Mouse (Mus musculus) heart, embryonic 14.5 days (tissue): ENCODE measurements around the gene Mical3. TPM values are rescaled to one million over a fixed set of nuclear protein-coding genes. Genes with fewer than 3 reads are reported as not detected.
A peak's percentile ranks its signal among the peaks of the same experiment; 100 is the strongest.

Experiments
- ATAC-seq: fragments of 200-750 bp; cut with Nextera tagmentation; 2 replicates; pipeline ENCODE4 v1.8.0; 2017; ENCODE audit warnings: low read depth, moderate TSS enrichment; ENCODE audit not compliant: insufficient number of reproducible peaks, insufficient read depth, low FRiP score
- H3K27ac ChIP-seq, 2 experiments: fragments of 200-500 bp in 1 of 2; fragments of 300-500 bp in 1 of 2; sonication (generic) in 1 of 2; replicated peaks in 1 of 2; 2 replicates each; pipeline ENCODE4 v1.5.1; 2012 to 2014; ENCODE audit warnings: low read depth in 2 of 2, low read length in 2 of 2, control low read depth in 1 of 2, mild to moderate bottlenecking in 1 of 2, mixed read lengths in 1 of 2; ENCODE audit not compliant: control insufficient read depth in 1 of 2, insufficient read depth in 1 of 2
- H3K27me3 ChIP-seq: fragments of 300-500 bp; sonication (generic); 2 replicates; pipeline ENCODE4 v1.6.1; 2014; ENCODE audit warnings: mild to moderate bottlenecking, low read length, control low read depth; ENCODE audit not compliant: control insufficient read depth, insufficient read depth
- H3K36me3 ChIP-seq: fragments of 300-500 bp; sonication (generic); 2 replicates; pipeline ENCODE4 v1.6.1; 2014; ENCODE audit warnings: mild to moderate bottlenecking, control low read depth, low read length, mixed read lengths; ENCODE audit not compliant: control insufficient read depth, insufficient read depth
- H3K4me1 ChIP-seq, 2 experiments: fragments of 200-500 bp in 1 of 2; fragments of 300-500 bp in 1 of 2; sonication (generic) in 1 of 2; 2 replicates each; pipeline ENCODE4 v1.6.1; 2012 to 2014; ENCODE audit warnings: low read length in 2 of 2, control low read depth in 1 of 2, mixed read lengths in 1 of 2; ENCODE audit not compliant: control insufficient read depth in 2 of 2, insufficient read depth in 2 of 2
- H3K4me2 ChIP-seq: fragments of 300-500 bp; sonication (generic); 2 replicates; pipeline ENCODE4 v1.6.1; 2014; ENCODE audit warnings: mild to moderate bottlenecking, low read length
- H3K4me3 ChIP-seq, 2 experiments: fragments of 200-500 bp in 1 of 2; fragments of 300-500 bp in 1 of 2; sonication (generic) in 1 of 2; 2 replicates each; pipeline ENCODE4 v1.5.1; 2012 to 2014; ENCODE audit warnings: low read length in 2 of 2, mild to moderate bottlenecking in 2 of 2, control low read depth in 1 of 2, low read depth in 1 of 2, moderate library complexity in 1 of 2; ENCODE audit not compliant: control insufficient read depth in 1 of 2, insufficient read depth in 1 of 2
- H3K9ac ChIP-seq: fragments of 300-500 bp; sonication (generic); 2 replicates; pipeline ENCODE4 v1.6.1; 2014; ENCODE audit warnings: mild to moderate bottlenecking, low read length
- H3K9me3 ChIP-seq: fragments of 300-500 bp; sonication (generic); 2 replicates; pipeline ENCODE4 v1.6.1; 2016; ENCODE audit warnings: low read length, control low read depth; ENCODE audit not compliant: control insufficient read depth
- WGBS: fragments of 180-500 bp; shearing (Covaris S2); extraction: QIAGEN DNeasy Blood & Tissue Kit; methylation state at CpG from one replicate; pipeline ENCODE4 v1.1.7; 2014; 5-methylcytosine and 5-hydroxymethylcytosine counted together
- polyA plus RNA-seq: library from polyadenylated mRNA; unstranded; fragments of >200 nt; fragmentation: Nextera tagmentation; extraction: Ambion mirVana; gene quantifications from 2 replicates; pipeline ENCODE4 v1.2.1, GENCODE M21; 2014

The Mical3 gene
- polyA plus RNA-seq, 1 experiment from 2014 or later, result 46.2 TPM

GRCm38 (mm10) chr6:120903450-120903912 is 227.3 kb downstream of the Mical3 start:
- ATAC-seq, result no peak
- no peak overlapping the region for H3K27ac ChIP-seq

DNA sequence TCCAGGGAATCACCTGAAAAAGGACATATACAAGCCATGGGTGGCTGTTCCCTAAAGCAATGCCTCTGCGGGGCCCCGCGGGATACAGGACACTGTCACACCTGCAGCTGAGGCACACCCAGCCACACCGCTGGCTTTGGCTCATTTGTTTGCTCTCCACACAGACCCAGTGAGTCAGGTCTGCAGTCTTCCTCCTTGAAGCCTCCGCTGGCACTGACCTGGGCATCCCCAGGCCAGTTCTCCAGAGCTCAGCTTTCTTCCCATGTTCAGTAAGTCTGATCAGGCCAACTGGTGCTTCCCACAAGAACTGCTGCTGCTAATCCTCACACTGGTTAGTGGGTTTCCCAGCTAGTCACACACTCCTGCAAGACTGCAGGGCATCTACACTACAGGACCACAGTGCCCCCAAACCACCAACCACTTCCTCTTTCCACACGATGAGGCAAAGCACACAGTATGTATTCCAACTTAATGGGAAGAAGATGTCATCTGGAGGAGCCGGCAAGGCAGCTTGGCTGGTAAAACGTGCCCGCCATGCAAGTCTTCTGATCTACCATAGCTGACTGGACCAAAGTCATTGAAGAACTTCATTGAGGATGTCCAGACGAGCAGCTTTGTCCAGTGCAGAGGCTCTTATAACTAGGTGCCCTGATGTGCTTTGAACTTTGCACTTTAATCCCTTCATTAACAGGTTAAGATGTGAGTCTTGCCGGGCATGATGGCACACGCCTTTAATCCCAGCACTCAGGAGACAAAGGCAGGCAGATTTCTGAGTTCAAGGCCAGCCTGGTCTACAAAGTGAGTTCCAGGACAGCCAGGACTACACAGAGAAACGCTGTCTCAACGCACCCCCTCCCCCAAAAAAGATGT is 228.8 kb downstream of the Mical3 start:
- ATAC-seq, result no peak

More at GRCm38 (mm10) chr6:120903450-120903912, 227.3 kb downstream of the Mical3 start:
- H3K36me3 ChIP-seq, result no peaks in the 10 kb centered on the region
- H3K9ac ChIP-seq, result no peak overlapping the region
- H3K4me2 ChIP-seq, result no peak overlapping the region
- no peaks in the 10 kb centered on the region for H3K9me3 ChIP-seq
- no peaks in the 10 kb centered on the region; a peak in 1 of 4 replicates for H3K4me1 ChIP-seq
- 30% methylated on average over 5 of the region's 5 CpGs for WGBS
- H3K4me3 ChIP-seq, result no peak overlapping the region
- H3K27me3 ChIP-seq, result no peaks in the 10 kb centered on the region

GRCm38 (mm10) chr6:120898188-120898833 is 232.5 kb downstream of the Mical3 start:
- Histone ChIP-seq H3K4me3 (no peak overlapping the region), H3K4me2 (no peak overlapping the region), H3K9ac (no peak overlapping the region), H3K36me3 (peaks cover 16% of the 10 kb centered on the region), H3K9me3 (no peaks in the 10 kb centered on the region), H3K27ac (no peak overlapping the region), H3K4me1 (peaks cover 1 to 6% of the 10 kb centered on the region in 2 experiments; a peak in 3 of 4 replicates), H3K27me3 (no peaks in the 10 kb centered on the region)
- 74% methylated on average over 6 of the region's 6 CpGs for WGBS
- peak; percentile 59; the same call in 1 of the 2 replicates for ATAC-seq

More for the DNA sequence above, 228.8 kb downstream of the Mical3 start:
- WGBS, result 92% methylated on average over 14 of the region's 14 CpGs
- Histone ChIP-seq H3K4me2 (no peak overlapping the region), H3K9me3 (no peaks in the 10 kb centered on the region), H3K9ac (no peak overlapping the region), H3K27ac (no peak overlapping the region), H3K4me3 (no peak overlapping the region), H3K27me3 (no peaks in the 10 kb centered on the region), H3K36me3 (no peaks in the 10 kb centered on the region), H3K4me1 (no peaks in the 10 kb centered on the region; a peak in 1 of 4 replicates)

- ATAC-seq, result no peak
- H3K27ac ChIP-seq, result no peak overlapping the region
- H3K36me3 ChIP-seq, result peaks cover 43% of the 10 kb centered on the region
- 89% methylated on average over 9 of the region's 9 CpGs for WGBS
- H3K4me1 ChIP-seq, result peaks cover 12 to 17% of the 10 kb centered on the region in 2 experiments
- H3K4me3 ChIP-seq, result no peak overlapping the region
- H3K9ac ChIP-seq, result no peak overlapping the region
- H3K9me3 ChIP-seq, result no peaks in the 10 kb centered on the region
- H3K4me2 ChIP-seq, result no peak overlapping the region
- H3K27me3 ChIP-seq, result no peaks in the 10 kb centered on the region
Measured at GRCm38 (mm10) chr6:120894524-120894923, 236.3 kb downstream of the Mical3 start.

- no peak for ATAC-seq
- Histone ChIP-seq H3K4me2 (no peak overlapping the region), H3K27ac (no peak overlapping the region), H3K9me3 (no peaks in the 10 kb centered on the region), H3K27me3 (no peaks in the 10 kb centered on the region), H3K4me3 (no peak overlapping the region), H3K4me1 (peaks cover 12 to 17% of the 10 kb centered on the region in 2 experiments), H3K36me3 (peaks cover 48% of the 10 kb centered on the region), H3K9ac (no peak overlapping the region)
- 90% methylated on average over 9 of the region's 9 CpGs for WGBS
Measured at GRCm38 (mm10) chr6:120894089-120894488, 236.7 kb downstream of the Mical3 start.

DNA sequence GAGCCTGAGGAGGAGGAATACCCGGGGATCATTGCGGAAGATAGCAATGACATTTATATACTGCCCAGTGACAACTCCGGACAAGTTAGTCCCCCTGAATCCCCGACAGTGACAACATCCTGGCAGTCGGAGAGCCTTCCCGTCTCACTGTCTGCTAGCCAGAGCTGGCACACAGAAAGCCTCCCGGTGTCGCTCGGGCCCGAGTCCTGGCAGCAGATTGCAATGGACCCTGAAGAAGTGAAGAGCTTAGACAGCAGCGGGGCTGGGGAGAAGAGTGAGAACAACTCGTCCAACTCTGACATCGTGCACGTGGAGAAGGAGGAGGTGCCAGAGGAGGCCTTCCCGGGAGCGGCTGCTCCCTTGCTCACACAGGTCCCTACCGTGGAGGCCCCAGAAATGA is 244.1 kb downstream of the Mical3 start:
- Histone ChIP-seq H3K36me3 (peaks cover 84% of the 10 kb centered on the region), H3K27ac (no peak overlapping the region), H3K27me3 (no peaks in the 10 kb centered on the region), H3K9ac (no peak overlapping the region), H3K4me3 (no peak overlapping the region), H3K4me1 (peaks cover 6 to 8% of the 10 kb centered on the region in 2 experiments; a peak in 3 of 4 replicates), H3K4me2 (no peak overlapping the region), H3K9me3 (no peaks in the 10 kb centered on the region; the same call in 1 of the 2 replicates)
- 87% methylated on average over 17 of the region's 17 CpGs for WGBS
- ATAC-seq, result no peak

DNA sequence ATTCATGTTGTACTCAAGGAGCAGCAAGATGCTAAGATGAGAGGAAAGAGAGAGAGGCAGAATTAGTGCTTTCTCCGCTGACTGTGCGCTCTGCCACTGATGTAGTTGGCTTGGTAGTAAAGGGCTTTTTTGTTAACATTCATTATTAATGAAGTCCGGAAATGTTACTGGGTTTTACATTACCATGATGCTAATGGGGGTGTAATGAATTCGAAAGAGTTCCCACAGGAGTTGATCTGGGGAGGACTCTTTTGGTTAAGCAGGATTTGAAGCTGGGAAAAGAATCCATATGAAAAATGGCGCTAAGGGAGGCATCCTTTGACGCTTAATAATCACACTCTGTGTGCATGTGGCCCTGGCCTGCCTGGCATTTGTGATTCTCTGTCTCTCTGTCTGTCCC is 246.4 kb downstream of the Mical3 start:
- 98% methylated on average over 6 of the region's 6 CpGs for WGBS
- Histone ChIP-seq H3K4me3 (no peak overlapping the region), H3K4me2 (no peak overlapping the region), H3K9ac (no peak overlapping the region), H3K27me3 (no peaks in the 10 kb centered on the region), H3K9me3 (no peaks in the 10 kb centered on the region; the same call in 1 of the 2 replicates), H3K27ac (no peak overlapping the region), H3K4me1 (peaks cover 0 to 4% of the 10 kb centered on the region in 2 experiments; a peak in 2 of 4 replicates), H3K36me3 (peaks cover 80% of the 10 kb centered on the region)
- ATAC-seq, result no peak
